Mouse (Mus musculus): ENCODE measurements around the gene Cenpf.

The Cenpf gene

DNA sequence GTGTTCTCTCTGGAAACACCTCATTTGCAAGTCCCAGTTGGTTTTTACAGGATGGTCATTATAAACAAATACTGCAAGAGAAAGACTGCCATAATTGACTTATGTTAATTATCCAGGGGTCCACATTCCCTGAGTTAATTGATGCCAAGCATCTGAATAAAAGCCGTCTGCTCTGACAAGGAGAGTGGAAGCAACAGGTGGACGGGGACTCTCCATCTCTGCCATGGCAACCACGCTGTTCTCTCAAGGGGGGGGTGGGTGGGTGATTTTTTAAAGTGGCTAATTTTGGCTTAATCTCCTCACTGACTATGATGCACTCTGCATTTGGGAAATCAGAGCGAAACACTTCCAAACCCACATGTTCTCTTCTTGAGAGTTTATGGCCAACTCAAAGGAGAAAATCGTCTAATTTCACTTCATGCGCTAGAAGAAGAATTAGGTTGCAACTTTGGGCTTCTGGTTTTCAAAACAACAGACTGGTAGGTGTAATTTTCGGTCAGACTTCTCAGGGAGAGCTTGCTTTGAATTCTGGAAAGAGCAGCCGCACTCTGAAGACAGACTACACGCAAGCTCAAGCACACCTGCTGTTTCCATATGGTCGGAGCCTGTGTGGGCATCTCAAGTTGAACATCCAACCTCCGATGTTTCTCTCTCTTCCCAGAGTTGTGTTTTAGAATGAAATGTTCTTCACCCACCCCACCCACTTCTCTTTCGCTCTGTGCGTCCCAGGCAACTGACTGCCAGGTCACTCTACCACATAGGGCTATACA lies 55.8 kb downstream of the Cenpf start:
- in situ Hi-C loops (cut with MboI, MseI) = no loop called here

DNA sequence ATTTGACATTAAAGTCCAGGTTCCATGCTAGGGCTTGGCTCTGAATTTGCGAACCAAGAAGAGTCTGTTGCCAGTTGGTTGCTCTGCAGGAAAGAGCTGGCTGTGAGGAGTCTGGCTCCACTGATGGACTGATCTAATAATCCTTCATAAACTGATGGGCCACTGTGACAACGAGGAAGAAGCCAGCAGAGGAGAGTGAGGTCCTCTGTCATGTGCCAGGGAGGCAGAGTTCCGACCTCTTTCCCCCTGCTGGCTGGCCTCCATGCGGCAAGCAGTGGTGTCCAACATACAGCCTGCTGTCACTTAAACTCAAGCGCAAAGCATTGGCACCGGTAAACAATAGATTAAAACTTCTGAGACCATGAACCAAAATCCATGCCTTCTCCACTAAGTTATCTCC lies 57.9 kb downstream of the Cenpf start:
- in situ Hi-C loops (cut with MboI, MseI) = no loop called here

DNA sequence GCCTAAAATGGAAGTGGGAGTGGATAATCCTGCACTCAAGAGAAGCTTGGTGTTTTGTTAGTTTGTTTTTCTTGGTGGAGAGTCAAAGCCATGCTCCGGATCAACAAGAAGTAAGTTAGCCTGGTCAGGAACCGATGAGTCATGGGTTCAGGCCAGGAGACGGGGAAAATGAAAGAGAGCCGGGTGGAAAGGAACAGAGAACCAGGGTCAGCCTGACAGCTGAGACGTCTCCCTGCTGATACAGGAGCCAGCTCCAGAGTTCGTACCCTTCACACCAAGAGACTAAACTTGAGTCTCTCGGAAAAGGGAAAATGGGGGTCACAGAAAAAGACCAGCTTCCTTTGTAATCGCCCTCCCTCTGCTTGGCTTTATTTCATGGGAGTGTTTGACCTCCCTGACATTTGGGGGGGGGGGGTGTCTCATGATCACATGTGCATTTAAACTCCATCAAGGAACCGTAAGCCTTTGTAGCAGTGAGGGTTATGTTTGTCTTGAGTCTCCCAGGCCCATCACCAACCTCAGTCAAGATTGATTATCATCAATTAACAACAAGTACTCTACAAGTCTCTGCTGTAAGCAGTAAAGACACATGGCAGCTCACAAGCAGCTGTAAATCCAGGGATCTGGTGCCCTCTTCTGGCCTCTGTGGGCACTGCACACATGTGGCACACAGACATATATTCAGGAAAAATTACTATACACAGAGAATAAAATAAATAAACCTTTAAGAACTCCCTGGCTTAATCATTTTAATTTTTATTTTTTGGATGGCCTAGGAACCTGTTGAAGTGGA lies 59.7 kb downstream of the Cenpf start:
- in situ Hi-C loops (cut with MboI, MseI) = loop anchor here (5.0 kb wide), 1 partner anchor 606 kb away; no protein-coding TSS in a partner anchor

DNA sequence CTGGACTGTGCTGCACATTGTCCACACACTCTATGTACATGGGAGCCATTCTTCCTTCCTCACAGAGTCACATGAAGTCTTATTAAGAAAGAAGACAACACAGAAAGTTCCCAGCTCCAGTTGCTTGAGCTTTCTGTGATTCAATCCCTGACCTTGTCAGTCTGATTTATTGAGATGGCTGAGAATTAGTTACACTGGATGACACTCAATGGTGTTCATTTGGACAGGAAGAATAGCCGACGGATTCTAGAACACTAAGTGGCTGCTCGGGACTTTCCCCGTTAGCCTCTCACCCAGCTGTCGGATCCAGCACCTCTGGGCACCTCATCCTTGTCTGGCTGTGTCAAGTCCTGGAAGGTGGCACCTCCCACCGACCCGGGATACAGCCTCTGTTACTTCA lies 63.1 kb downstream of the Cenpf start:
- in situ Hi-C loops (cut with MboI, MseI) = loop anchor here (5.0 kb wide), 1 partner anchor 602 kb away; no protein-coding TSS in a partner anchor

DNA sequence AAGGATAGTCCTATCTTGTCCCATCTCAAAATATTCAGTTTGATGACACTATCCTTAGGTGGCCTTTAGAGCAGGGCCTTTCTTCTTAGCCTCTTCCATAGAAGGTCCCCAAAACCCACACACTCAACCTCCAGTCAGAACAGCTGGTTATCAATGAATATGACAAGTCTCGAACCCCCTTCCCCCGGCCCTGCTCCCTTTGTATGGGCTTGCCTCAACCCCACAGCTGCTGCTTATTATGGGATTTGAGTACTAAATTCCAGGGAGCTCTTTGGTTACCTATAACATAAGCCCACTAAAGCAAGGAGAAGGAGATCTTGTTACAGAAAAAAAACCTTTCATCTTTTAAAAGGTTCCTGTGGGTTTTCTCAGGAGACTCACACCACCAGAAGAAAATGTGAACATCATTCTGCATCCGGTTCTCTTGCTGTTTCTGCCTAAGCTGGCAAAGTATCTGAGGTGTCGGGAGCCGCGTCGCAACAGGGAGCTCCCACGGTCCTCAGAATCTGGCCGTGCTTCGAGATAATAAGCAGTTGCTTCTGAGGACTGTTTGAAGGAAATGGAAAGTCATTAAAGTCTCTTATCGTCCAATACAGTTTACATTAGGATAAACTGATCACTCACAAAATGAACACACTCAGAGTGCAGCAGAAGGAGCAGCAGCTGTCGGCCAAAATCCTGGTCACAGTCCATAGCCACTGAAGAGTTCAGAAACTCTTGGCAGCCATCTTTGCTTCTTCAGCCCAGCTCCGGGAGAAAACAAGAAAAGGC lies 68.7 kb downstream of the Cenpf start:
- in situ Hi-C loops (cut with MboI, MseI) = no loop called here

DNA sequence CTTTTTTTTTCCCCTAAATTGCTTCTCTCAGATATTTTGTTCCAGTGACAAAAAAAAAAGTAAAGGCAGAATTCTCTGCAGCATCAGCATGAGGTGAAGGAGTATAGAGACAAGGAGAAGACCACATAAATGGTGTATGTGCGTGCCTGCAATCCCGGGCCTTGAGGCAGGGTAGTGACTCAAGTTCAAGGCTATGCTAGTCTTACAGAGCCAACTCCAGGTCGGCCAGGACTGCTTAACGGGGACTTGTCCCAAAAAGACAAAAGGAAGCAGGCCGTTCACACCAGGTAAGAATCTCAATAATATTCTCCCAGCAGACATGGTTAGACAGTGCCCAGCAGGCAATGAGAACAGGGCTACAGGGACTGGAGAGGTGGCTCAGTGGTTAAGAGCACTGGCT lies 70.5 kb downstream of the Cenpf start:
- in situ Hi-C loops (cut with MboI, MseI) = no loop called here

DNA sequence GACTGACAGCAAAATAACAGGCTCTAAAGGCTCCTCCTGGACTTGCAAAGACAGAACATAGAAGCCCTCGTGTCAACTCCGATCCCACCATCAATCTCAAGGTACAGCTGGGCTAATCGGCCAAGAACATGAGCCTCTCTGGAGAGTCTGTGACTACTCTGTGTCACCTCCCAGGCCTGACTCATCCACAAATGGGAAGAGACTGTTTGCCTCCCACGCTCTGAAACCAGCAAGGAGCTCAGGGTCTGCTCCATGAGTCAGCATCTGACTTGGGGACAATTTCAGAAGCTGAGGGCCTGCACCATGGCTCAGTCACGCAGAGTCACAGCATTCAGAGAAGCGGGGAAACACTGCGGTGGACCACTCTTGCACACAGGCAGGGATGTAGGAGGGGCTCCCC lies 72.6 kb downstream of the Cenpf start:
- in situ Hi-C loops (cut with MboI, MseI) = no loop called here

DNA sequence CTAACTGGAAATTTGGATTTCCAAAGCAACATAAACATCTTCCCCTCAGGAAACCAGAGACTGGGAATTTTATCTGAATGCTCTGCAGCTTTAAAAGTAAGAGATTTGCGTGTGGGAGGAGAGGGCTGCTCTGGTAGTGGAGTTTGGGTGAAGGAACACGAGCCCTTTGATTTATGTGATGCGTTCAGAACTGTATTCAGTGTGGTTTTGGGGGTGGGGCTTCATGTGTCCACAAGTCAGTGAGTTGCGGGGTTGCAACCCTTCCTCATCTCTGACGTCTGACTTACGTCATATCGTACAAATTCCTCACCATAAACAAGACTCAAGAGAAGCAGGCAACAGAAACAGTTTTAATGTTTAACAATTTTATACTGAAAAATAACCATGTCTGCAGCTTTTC lies 74.8 kb downstream of the Cenpf start:
- in situ Hi-C loops (cut with MboI, MseI) = no loop called here

DNA sequence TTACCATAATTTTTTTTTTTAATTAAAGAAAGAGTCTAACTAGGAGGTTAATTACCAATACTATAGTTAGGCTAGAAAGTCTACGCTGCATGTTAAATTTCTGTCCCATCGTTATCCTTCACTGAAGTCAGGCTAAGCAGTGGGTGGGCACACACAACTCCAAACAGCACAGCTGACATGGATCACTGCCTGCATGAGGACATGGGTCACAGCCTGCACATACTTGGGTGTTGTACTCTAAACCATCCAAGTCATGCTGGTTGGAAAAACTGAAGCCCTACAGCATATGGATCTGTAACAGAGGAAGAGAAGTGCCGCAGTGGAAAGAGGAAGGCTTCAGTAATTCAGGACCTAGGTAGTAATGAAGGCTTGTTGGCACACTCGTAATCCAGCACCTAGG lies 76.1 kb downstream of the Cenpf start:
- in situ Hi-C loops (cut with MboI, MseI) = no loop called here

DNA sequence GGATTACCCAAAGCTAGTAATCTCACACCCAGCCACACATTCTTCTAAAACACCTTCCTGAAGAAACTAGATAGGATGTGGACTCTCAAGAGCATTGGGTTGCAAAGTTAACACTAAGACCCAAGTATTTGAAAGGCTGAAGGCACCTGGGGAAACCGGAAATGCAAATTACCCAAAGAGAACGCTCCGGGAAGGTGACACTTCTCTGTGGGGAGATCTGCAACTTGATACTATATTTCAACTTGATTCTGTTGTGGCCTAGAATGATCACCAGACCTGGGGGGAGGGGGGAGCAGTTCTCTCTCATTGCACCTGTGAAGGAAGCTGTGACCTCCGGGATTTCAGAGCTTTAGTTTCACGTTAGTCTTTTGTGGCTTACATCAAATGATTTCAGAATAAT lies 79.2 kb downstream of the Cenpf start:
- in situ Hi-C loops (cut with MboI, MseI) = no loop called here

DNA sequence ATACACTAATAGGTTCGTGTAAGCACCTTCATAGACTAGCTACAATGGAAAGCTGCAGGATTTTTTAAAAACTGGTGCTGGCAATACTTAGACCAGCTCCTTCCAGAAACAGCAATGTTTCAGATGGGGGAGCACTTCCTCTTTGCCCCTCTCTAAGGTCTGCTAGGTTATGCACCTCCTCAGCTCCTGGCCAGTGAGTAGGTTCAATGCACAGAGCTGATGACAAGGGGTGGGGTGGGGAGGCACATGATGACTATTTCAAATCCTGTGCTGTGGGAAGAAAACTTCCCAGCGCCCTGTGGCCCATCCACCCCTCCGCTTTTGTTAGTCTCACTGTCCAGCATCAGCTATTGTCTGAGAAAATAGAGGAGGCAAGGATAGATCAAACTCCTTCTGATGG lies 79.8 kb downstream of the Cenpf start:
- in situ Hi-C loops (cut with MboI, MseI) = no loop called here

DNA sequence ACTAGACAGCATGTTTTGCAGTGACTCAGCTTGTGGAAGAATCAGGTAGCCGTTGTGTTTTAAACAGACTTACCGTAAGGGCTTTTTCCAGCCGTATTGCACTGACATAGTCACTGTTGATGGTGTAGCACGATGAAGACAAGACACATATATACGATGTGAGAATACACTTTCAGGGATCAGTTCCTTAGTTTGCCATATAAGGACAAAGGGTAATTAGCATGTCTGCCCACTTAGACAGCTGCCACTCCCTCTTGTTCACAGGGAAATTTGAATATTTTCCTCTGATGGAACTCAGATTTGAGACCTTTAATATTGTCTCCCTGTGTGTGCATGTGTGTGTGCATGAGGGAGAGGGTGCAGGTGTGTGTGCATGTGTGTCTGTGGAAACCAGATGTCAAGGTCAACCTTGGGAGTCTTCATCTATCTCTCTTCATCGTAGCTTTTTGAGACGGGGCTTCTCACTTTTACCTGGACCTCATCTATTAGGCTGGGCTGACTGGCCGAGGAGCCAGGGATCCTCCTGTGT lies 82.2 kb downstream of the Cenpf start:
- in situ Hi-C loops (cut with MboI, MseI) = no loop called here

DNA sequence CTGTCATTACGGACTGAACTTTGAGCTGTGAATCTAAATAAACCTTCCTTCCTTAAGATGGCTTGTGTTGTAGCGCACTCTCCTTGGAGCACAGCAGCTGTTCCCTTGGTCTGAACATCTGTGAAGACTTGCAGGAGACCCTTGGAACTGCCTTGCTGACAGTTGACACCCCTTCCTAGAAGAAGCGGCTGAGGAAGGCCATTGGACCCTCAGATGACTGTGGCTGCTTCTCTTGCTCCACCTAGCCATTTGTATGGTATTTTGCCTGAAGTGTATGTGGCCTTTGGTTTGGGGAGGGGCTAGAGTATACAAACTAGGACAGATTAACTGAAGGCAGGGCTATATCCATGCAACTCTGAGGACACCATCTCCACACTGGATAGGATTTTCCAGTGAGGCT lies 90.8 kb downstream of the Cenpf start:
- in situ Hi-C loops (cut with MboI, MseI) = no loop called here
